ENCODE assay signal across 12 mouse cellular contexts in genomic region chr9:77595006-77595626, GRCm38 (mm10). TPM values are rescaled to one million over a fixed set of nuclear protein-coding genes. Genes with fewer than 3 reads are reported as not detected.
DNase-seq lines count a peak whose midpoint lies in the region; ATAC-seq and TF ChIP-seq lines count a peak whose summit lies in the region.
"Had no signal": no experiment of that assay in that cellular context is flagged by ENCODE, and none has a peak within 500 bp of the region (broad histone marks: within the 10 kb centered on the region; RNA-seq: fewer than 3 reads in every experiment).

No protein-coding gene starts in this region.

- no peak overlapping the region for H3K9ac ChIP-seq in lung, embryonic 14.5 days
- no peak overlapping the region for H3K9ac ChIP-seq in embryonic facial prominence, embryonic 14.5 days (ENCODE audit: low read depth, low read length)
- H3K9ac ChIP-seq in hindbrain, embryonic 13.5 days, result 0 out of 2 replicates have a peak overlapping the region, but pooled peaks have one; percentile 19
- H3K9ac ChIP-seq in neural tube, embryonic 15.5 days (replicated peaks), result no peak overlapping the region
- H3K9ac ChIP-seq in kidney, embryonic 16.5 days (replicated peaks; ENCODE audit: low read length), result no peak overlapping the region
- H3K9ac ChIP-seq: embryonic facial prominence, embryonic 12.5 days; lung, embryonic 15.5 days had no signal

- no peak overlapping the region for H3K4me3 ChIP-seq in lung, embryonic 14.5 days (ENCODE audit: low read depth, low read length)
- no peak overlapping the region for H3K4me3 ChIP-seq in embryonic facial prominence, embryonic 14.5 days (ENCODE audit: low read depth, low read length)
- no peak overlapping the region for H3K4me3 ChIP-seq in hindbrain, embryonic 13.5 days
- no peak overlapping the region for H3K4me3 ChIP-seq in neural tube, embryonic 15.5 days (replicated peaks)
- H3K4me3 ChIP-seq in kidney, embryonic 16.5 days (ENCODE audit: low read length), result no peak overlapping the region
- H3K4me3 ChIP-seq: embryonic facial prominence, embryonic 12.5 days; lung, embryonic 15.5 days had no signal

- no peak overlapping the region for H3K4me2 ChIP-seq in lung, embryonic 14.5 days
- no peak overlapping the region for H3K4me2 ChIP-seq in embryonic facial prominence, embryonic 14.5 days (ENCODE audit: low read depth, low read length)
- peak overlapping the region; percentile 26; the same call in 1 of the 2 replicates for H3K4me2 ChIP-seq in hindbrain, embryonic 13.5 days
- peak overlapping the region; percentile 19; the same call in 1 of the 2 replicates for H3K4me2 ChIP-seq in neural tube, embryonic 15.5 days
- H3K4me2 ChIP-seq in kidney, embryonic 16.5 days (replicated peaks; ENCODE audit: low read depth, low read length), result no peak overlapping the region
- H3K4me2 ChIP-seq: embryonic facial prominence, embryonic 12.5 days; lung, embryonic 15.5 days had no signal

- H3K27ac ChIP-seq in lung, embryonic 14.5 days (ENCODE audit: low read depth), result no peak overlapping the region
- H3K27ac ChIP-seq in embryonic facial prominence, embryonic 14.5 days (replicated peaks; ENCODE audit: low read depth, low read length), result no peak overlapping the region
- no peak overlapping the region for H3K27ac ChIP-seq in hindbrain, embryonic 13.5 days
- H3K27ac ChIP-seq in neural tube, embryonic 15.5 days (replicated peaks), result no peak overlapping the region
- no peak overlapping the region for H3K27ac ChIP-seq in kidney, embryonic 16.5 days (ENCODE audit: low read length)
- H3K27ac ChIP-seq: embryonic facial prominence, embryonic 12.5 days; lung, embryonic 15.5 days had no signal

- H3K27me3 ChIP-seq in lung, embryonic 14.5 days (ENCODE audit: insufficient read depth, low read length), result no peaks in the 10 kb centered on the region
- no peaks in the 10 kb centered on the region for H3K27me3 ChIP-seq in embryonic facial prominence, embryonic 14.5 days (replicated peaks; ENCODE audit: control insufficient read depth, insufficient read depth, low read length)
- H3K27me3 ChIP-seq in hindbrain, embryonic 13.5 days, result peaks cover 5% of the 10 kb centered on the region; the same call in 1 of the 2 replicates
- H3K27me3 ChIP-seq in neural tube, embryonic 15.5 days (replicated peaks), result no peaks in the 10 kb centered on the region
- no peaks in the 10 kb centered on the region for H3K27me3 ChIP-seq in kidney, embryonic 16.5 days (ENCODE audit: insufficient read depth, low read length)
- H3K27me3 ChIP-seq: lung, embryonic 15.5 days had no signal

- 58% methylated on average over 12 of the region's 12 CpGs for WGBS in lung, embryonic 14.5 days
- WGBS in embryonic facial prominence, embryonic 14.5 days, result 40% methylated on average over 12 of the region's 12 CpGs
- 45% methylated on average over 12 of the region's 12 CpGs for WGBS in hindbrain, embryonic 13.5 days
- 36% methylated on average over 12 of the region's 12 CpGs for WGBS in neural tube, embryonic 15.5 days
- 69% methylated on average over 12 of the region's 12 CpGs for WGBS in kidney, embryonic 16.5 days

- TF ChIP-seq CTCF in lung, embryonic 14.5 days (IDR thresholded peaks at IDR 0.05; ENCODE audit: low read depth), result no peak

- H3K4me1 ChIP-seq in lung, embryonic 14.5 days (ENCODE audit: insufficient read depth), result no peaks in the 10 kb centered on the region
- H3K4me1 ChIP-seq in embryonic facial prominence, embryonic 14.5 days (ENCODE audit: control insufficient read depth, insufficient read depth, low read length), result no peaks in the 10 kb centered on the region
- peaks cover 5% of the 10 kb centered on the region for H3K4me1 ChIP-seq in hindbrain, embryonic 13.5 days (replicated peaks)
- peaks cover 8% of the 10 kb centered on the region for H3K4me1 ChIP-seq in neural tube, embryonic 15.5 days
- no peaks in the 10 kb centered on the region for H3K4me1 ChIP-seq in kidney, embryonic 16.5 days (ENCODE audit: insufficient read depth, low read length)
- H3K4me1 ChIP-seq: embryonic facial prominence, embryonic 12.5 days; lung, embryonic 15.5 days had no signal

- no peaks in the 10 kb centered on the region for H3K9me3 ChIP-seq in lung, embryonic 14.5 days (ENCODE audit: low read depth, low read length)
- H3K9me3 ChIP-seq in embryonic facial prominence, embryonic 14.5 days (ENCODE audit: control insufficient read depth, low read length), result no peaks in the 10 kb centered on the region
- no peaks in the 10 kb centered on the region for H3K9me3 ChIP-seq in hindbrain, embryonic 13.5 days
- H3K9me3 ChIP-seq in neural tube, embryonic 15.5 days (replicated peaks), result no peaks in the 10 kb centered on the region
- no peaks in the 10 kb centered on the region for H3K9me3 ChIP-seq in kidney, embryonic 16.5 days (ENCODE audit: low read length)
- H3K9me3 ChIP-seq: embryonic facial prominence, embryonic 12.5 days; lung, embryonic 15.5 days had no signal

- intact Hi-C loops in left cerebral cortex, postnatal 14 days (cut with DNase I), result loop anchor here (5.0 kb wide), 1 partner anchor 187 kb away; no protein-coding TSS in a partner anchor

- H3K36me3 ChIP-seq in lung, embryonic 14.5 days (ENCODE audit: insufficient read depth), result no peaks in the 10 kb centered on the region
- H3K36me3 ChIP-seq in embryonic facial prominence, embryonic 14.5 days (ENCODE audit: control insufficient read depth, insufficient read depth, low read length), result no peaks in the 10 kb centered on the region
- H3K36me3 ChIP-seq in hindbrain, embryonic 13.5 days, result no peaks in the 10 kb centered on the region
- H3K36me3 ChIP-seq in neural tube, embryonic 15.5 days, result no peaks in the 10 kb centered on the region
- H3K36me3 ChIP-seq in kidney, embryonic 16.5 days (ENCODE audit: insufficient read depth, low read length), result no peaks in the 10 kb centered on the region
- H3K36me3 ChIP-seq: embryonic facial prominence, embryonic 12.5 days; lung, embryonic 15.5 days had no signal

- ATAC-seq in lung, embryonic 14.5 days (ENCODE audit: insufficient read depth), result no peak
- ATAC-seq in embryonic facial prominence, embryonic 14.5 days (ENCODE audit: low read depth), result no peak
- ATAC-seq in hindbrain, embryonic 13.5 days (ENCODE audit: low FRiP score), result no peak
- no peak for ATAC-seq in neural tube, embryonic 15.5 days (ENCODE audit: low FRiP score)
- ATAC-seq in kidney, embryonic 16.5 days (ENCODE audit: low FRiP score, low TSS enrichment), result no peak

- peak; percentile 50 for DNase-seq in lung, embryonic 14.5 days
- no peak for DNase-seq in lung, postnatal 14 days
- peak; percentile 72 for DNase-seq in embryonic facial prominence, embryonic 14.5 days (ENCODE audit: low spot score)
- no peak for DNase-seq in left cerebral cortex, postnatal 14 days (ENCODE audit: low spot score in 2 of 2)
- DNase-seq in adipocyte (ENCODE audit: low spot score), result no peak
- DNase-seq: kidney, postnatal 10 days; thymus, postnatal 36 days had no signal

RNA-seq across cellular contexts. Expression of gene Klhl31, which starts 41.2 kb away (rescaled TPM):
- polyA plus RNA-seq in lung, embryonic 14.5 days (2014; fragmentation: Nextera tagmentation; extraction: Ambion mirVana), result 0.33 and 0.54 TPM in 2 replicates
- polyA plus RNA-seq in embryonic facial prominence, embryonic 14.5 days (2014; fragmentation: Nextera tagmentation; extraction: Ambion mirVana), result 31.1 and 39.8 TPM in 2 replicates
- 0.17 and 0.48 TPM in 2 replicates for polyA plus RNA-seq in hindbrain, embryonic 13.5 days (2015; fragmentation: Nextera tagmentation; extraction: Ambion mirVana)
- polyA plus RNA-seq in neural tube, embryonic 15.5 days (2015; fragmentation: Nextera tagmentation; extraction: Ambion mirVana), result 1.0 and 1.2 TPM in 2 replicates
- under 1 TPM in 1 of 2 experiments, not detected in 1; 0.04 TPM for total RNA-seq in left cerebral cortex, postnatal 14 days (2021)
- polyA plus RNA-seq in kidney, embryonic 16.5 days (2015; fragmentation: Nextera tagmentation; extraction: Ambion mirVana), result 0.92 and 0.98 TPM in 2 replicates

RNA-seq across cellular contexts. Expression of gene Lrrc1, which starts 50.4 kb away (rescaled TPM):
- 9.3 and 9.5 TPM in 2 replicates for polyA plus RNA-seq in lung, embryonic 14.5 days (2014; fragmentation: Nextera tagmentation; extraction: Ambion mirVana)
- 13.5 and 14.1 TPM in 2 replicates for polyA plus RNA-seq in embryonic facial prominence, embryonic 14.5 days (2014; fragmentation: Nextera tagmentation; extraction: Ambion mirVana)
- 4.9 and 5.6 TPM in 2 replicates for polyA plus RNA-seq in hindbrain, embryonic 13.5 days (2015; fragmentation: Nextera tagmentation; extraction: Ambion mirVana)
- polyA plus RNA-seq in neural tube, embryonic 15.5 days (2015; fragmentation: Nextera tagmentation; extraction: Ambion mirVana), result 4.8 and 8.6 TPM in 2 replicates
- 1 to 10 TPM; 5.5 to 5.8 TPM for total RNA-seq in left cerebral cortex, postnatal 14 days (2021)
- 23.2 and 23.3 TPM in 2 replicates for polyA plus RNA-seq in kidney, embryonic 16.5 days (2015; fragmentation: Nextera tagmentation; extraction: Ambion mirVana)

Comparison
In these comparisons a context has a peak if more than half of its experiments do, and no peak if none do; other contexts are left out.
1. DNase-seq: peak in lung, embryonic 14.5 days (single experiment) and embryonic facial prominence, embryonic 14.5 days (single experiment); none in lung, postnatal 14 days (single experiment), left cerebral cortex, postnatal 14 days (0 of 2) and adipocyte (single experiment).
2. H3K4me2 ChIP-seq: peak in hindbrain, embryonic 13.5 days (single experiment) and neural tube, embryonic 15.5 days (single experiment); none in lung, embryonic 14.5 days (single experiment), embryonic facial prominence, embryonic 14.5 days (single experiment) and kidney, embryonic 16.5 days (single experiment).
3. RNA of gene Klhl31, which starts 41.2 kb away (polyA plus RNA-seq): 31.1 to 39.8 TPM in embryonic facial prominence, embryonic 14.5 days; 1.0 to 1.2 TPM in neural tube, embryonic 15.5 days, 0.92 to 0.98 TPM in kidney, embryonic 16.5 days, 0.17 to 0.48 TPM in hindbrain, embryonic 13.5 days and 0.33 to 0.54 TPM in lung, embryonic 14.5 days; every median in the first group is over 10 times any median in the second.